Mouse (Mus musculus): ENCODE measurements at regions not wholly inside any gene's neighbourhood (a gene's known extent, or its start where the extent isn't known, plus 50 kb on each side); places are given as distances from the start of the nearest gene placed in this dataset.

- H3K9me3 ChIP-seq (ENCODE audit: control insufficient read depth, low read length), result no peaks in the 10 kb centered on the region
- H3K36me3 ChIP-seq (ENCODE audit: control insufficient read depth), result no peaks in the 10 kb centered on the region
- H3K4me3 ChIP-seq (replicated peaks), result no peak overlapping the region
- H3K27me3 ChIP-seq (ENCODE audit: control insufficient read depth), result peaks cover 26% of the 10 kb centered on the region
- TF ChIP-seq GATA1 (IDR thresholded peaks at IDR 0.05; ENCODE audit: low read length), result no peak
- no peak for TF ChIP-seq TAL1 (IDR thresholded peaks at IDR 0.05; ENCODE audit: low read length)
- no peaks in the 10 kb centered on the region for H3K4me1 ChIP-seq (ENCODE audit: control insufficient read depth)
Measured at GRCm38 (mm10) chr14:60486278-60486935, 113.3 kb downstream of the Amer2 start.

- Histone ChIP-seq H3K27me3 (ENCODE audit: control insufficient read depth) (peaks cover 24% of the 10 kb centered on the region), H3K4me3 (replicated peaks) (no peak overlapping the region), H3K36me3 (ENCODE audit: control insufficient read depth) (no peaks in the 10 kb centered on the region), H3K9me3 (ENCODE audit: control insufficient read depth, low read length) (no peaks in the 10 kb centered on the region), H3K4me1 (ENCODE audit: control insufficient read depth) (no peaks in the 10 kb centered on the region)
- no peak for TF ChIP-seq GATA1 (IDR thresholded peaks at IDR 0.05; ENCODE audit: low read length)
- TF ChIP-seq TAL1 (IDR thresholded peaks at IDR 0.05; ENCODE audit: low read length), result no peak
Measured at GRCm38 (mm10) chr14:60489111-60489510, 116.1 kb downstream of the Amer2 start.

GRCm38 (mm10) chr14:60490886-60491285, 117.8 kb downstream of the Amer2 start:
- no peak for TF ChIP-seq GATA1 (IDR thresholded peaks at IDR 0.05; ENCODE audit: low read length)
- no peak for TF ChIP-seq TAL1 (IDR thresholded peaks at IDR 0.05; ENCODE audit: low read length)
- Histone ChIP-seq H3K27me3 (ENCODE audit: control insufficient read depth) (peaks cover 7% of the 10 kb centered on the region), H3K9me3 (ENCODE audit: control insufficient read depth, low read length) (no peaks in the 10 kb centered on the region), H3K36me3 (ENCODE audit: control insufficient read depth) (no peaks in the 10 kb centered on the region), H3K4me1 (ENCODE audit: control insufficient read depth) (no peaks in the 10 kb centered on the region), H3K4me3 (replicated peaks) (no peak overlapping the region)

- TF ChIP-seq GATA1 (IDR thresholded peaks at IDR 0.05; ENCODE audit: low read length) (no peak), TAL1 (IDR thresholded peaks at IDR 0.05; ENCODE audit: low read length) (no peak)
- Histone ChIP-seq H3K4me1 (ENCODE audit: control insufficient read depth) (no peaks in the 10 kb centered on the region), H3K9me3 (ENCODE audit: control insufficient read depth, low read length) (no peaks in the 10 kb centered on the region), H3K36me3 (ENCODE audit: control insufficient read depth) (no peaks in the 10 kb centered on the region), H3K27me3 (ENCODE audit: control insufficient read depth) (no peaks in the 10 kb centered on the region), H3K4me3 (replicated peaks) (no peak overlapping the region)
Measured at GRCm38 (mm10) chr14:60495441-60495840, 122.4 kb downstream of the Amer2 start.

- Histone ChIP-seq H3K4me3 (replicated peaks) (no peak overlapping the region), H3K9me3 (ENCODE audit: control insufficient read depth, low read length) (no peaks in the 10 kb centered on the region), H3K27me3 (ENCODE audit: control insufficient read depth) (no peaks in the 10 kb centered on the region), H3K4me1 (ENCODE audit: control insufficient read depth) (no peaks in the 10 kb centered on the region), H3K36me3 (ENCODE audit: control insufficient read depth) (no peaks in the 10 kb centered on the region)
- TF ChIP-seq GATA1 (IDR thresholded peaks at IDR 0.05; ENCODE audit: low read length), result no peak
- no peak for TF ChIP-seq TAL1 (IDR thresholded peaks at IDR 0.05; ENCODE audit: low read length)
Measured at GRCm38 (mm10) chr14:60502552-60502951, 129.5 kb downstream of the Amer2 start.

- no peaks in the 10 kb centered on the region for H3K36me3 ChIP-seq (ENCODE audit: control insufficient read depth)
- H3K27me3 ChIP-seq (ENCODE audit: control insufficient read depth), result no peaks in the 10 kb centered on the region
- no peaks in the 10 kb centered on the region for H3K4me1 ChIP-seq (ENCODE audit: control insufficient read depth)
- no peak for TF ChIP-seq TAL1 (IDR thresholded peaks at IDR 0.05; ENCODE audit: low read length)
- no peak for TF ChIP-seq GATA1 (IDR thresholded peaks at IDR 0.05; ENCODE audit: low read length)
- H3K4me3 ChIP-seq (replicated peaks), result no peak overlapping the region
- no peaks in the 10 kb centered on the region for H3K9me3 ChIP-seq (ENCODE audit: control insufficient read depth, low read length)
Measured at GRCm38 (mm10) chr14:60505066-60505465, 128.7 kb upstream of the Spata13 start.

- H3K4me1 ChIP-seq (ENCODE audit: control insufficient read depth), result no peaks in the 10 kb centered on the region
- no peaks in the 10 kb centered on the region for H3K36me3 ChIP-seq (ENCODE audit: control insufficient read depth)
- TF ChIP-seq GATA1 (IDR thresholded peaks at IDR 0.05; ENCODE audit: low read length) (no peak), TAL1 (IDR thresholded peaks at IDR 0.05; ENCODE audit: low read length) (no peak)
- H3K4me3 ChIP-seq (replicated peaks), result no peak overlapping the region
- H3K27me3 ChIP-seq (ENCODE audit: control insufficient read depth), result no peaks in the 10 kb centered on the region
- H3K9me3 ChIP-seq (ENCODE audit: control insufficient read depth, low read length), result no peaks in the 10 kb centered on the region
Measured at GRCm38 (mm10) chr14:60506296-60506695, 127.5 kb upstream of the Spata13 start.

GRCm38 (mm10) chr14:60513560-60513959, 120.2 kb upstream of the Spata13 start:
- Histone ChIP-seq H3K27me3 (ENCODE audit: control insufficient read depth) (no peaks in the 10 kb centered on the region), H3K4me1 (ENCODE audit: control insufficient read depth) (no peaks in the 10 kb centered on the region), H3K36me3 (ENCODE audit: control insufficient read depth) (no peaks in the 10 kb centered on the region), H3K4me3 (replicated peaks) (no peak overlapping the region), H3K9me3 (ENCODE audit: control insufficient read depth, low read length) (no peaks in the 10 kb centered on the region)
- TF ChIP-seq GATA1 (IDR thresholded peaks at IDR 0.05; ENCODE audit: low read length), result no peak
- no peak for TF ChIP-seq TAL1 (IDR thresholded peaks at IDR 0.05; ENCODE audit: low read length)

GRCm38 (mm10) chr14:60515094-60515786, 118.6 kb upstream of the Spata13 start:
- Histone ChIP-seq H3K4me3 (replicated peaks) (no peak overlapping the region), H3K27me3 (ENCODE audit: control insufficient read depth) (no peaks in the 10 kb centered on the region), H3K9me3 (ENCODE audit: control insufficient read depth, low read length) (no peaks in the 10 kb centered on the region), H3K4me1 (ENCODE audit: control insufficient read depth) (peaks cover 6% of the 10 kb centered on the region), H3K36me3 (ENCODE audit: control insufficient read depth) (no peaks in the 10 kb centered on the region)
- TF ChIP-seq TAL1 (IDR thresholded peaks at IDR 0.05; ENCODE audit: low read length) (no peak), GATA1 (IDR thresholded peaks at IDR 0.05; ENCODE audit: low read length) (no peak)

Measured in erythroblast, embryonic 14.5 days (primary cell).